Mouse (Mus musculus) midbrain, embryonic 12.5 days (tissue): ENCODE results near the gene Wfdc21. TPM values are rescaled to one million over a fixed set of nuclear protein-coding genes. Genes with fewer than 3 reads are reported as not detected.

ENCODE experiments used
- ATAC-seq: fragments of 200-750 bp; cut with Nextera tagmentation; 2 replicates; pipeline ENCODE4 v1.8.0; 2017; ENCODE audit warnings: low read depth, moderate TSS enrichment, moderate library complexity; ENCODE audit not compliant: low FRiP score
- H3K27ac ChIP-seq: fragments of 300-500 bp; sonication (generic); replicated peaks from 2 replicates; pipeline ENCODE4 v1.5.1; 2016; ENCODE audit warnings: mild to moderate bottlenecking
- H3K27me3 ChIP-seq: fragments of 300-500 bp; sonication (generic); 2 replicates; pipeline ENCODE4 v1.6.1; 2016; ENCODE audit warnings: mild to moderate bottlenecking
- H3K36me3 ChIP-seq: fragments of 300-500 bp; sonication (generic); 2 replicates; pipeline ENCODE4 v1.6.1; 2016
- H3K4me1 ChIP-seq: fragments of 300-500 bp; sonication (generic); 2 replicates; pipeline ENCODE4 v1.6.1; 2016
- H3K4me2 ChIP-seq: fragments of 300-500 bp; sonication (generic); replicated peaks from 2 replicates; pipeline ENCODE4 v1.6.1; 2016; ENCODE audit warnings: mild to moderate bottlenecking, moderate library complexity
- H3K4me3 ChIP-seq: fragments of 300-500 bp; sonication (generic); 2 replicates; pipeline ENCODE4 v1.5.1; 2016; ENCODE audit warnings: mild to moderate bottlenecking
- H3K9ac ChIP-seq: fragments of 300-500 bp; sonication (generic); replicated peaks from 2 replicates; pipeline ENCODE4 v1.6.1; 2016; ENCODE audit warnings: mild to moderate bottlenecking, moderate library complexity
- H3K9me3 ChIP-seq: fragments of 300-500 bp; sonication (generic); 2 replicates; pipeline ENCODE4 v1.6.1; 2016; ENCODE audit warnings: mild to moderate bottlenecking
- WGBS: fragments of 180-500 bp; shearing (Covaris S2); methylation state at CpG from one replicate; pipeline ENCODE4 v1.1.7; 2016; 5-methylcytosine and 5-hydroxymethylcytosine counted together
- polyA plus RNA-seq: library from polyadenylated mRNA; unstranded; fragments of >200 nt; fragmentation: Nextera tagmentation; extraction: Ambion mirVana; gene quantifications from 2 replicates; pipeline ENCODE4 v1.2.1, GENCODE M21; 2016

The Wfdc21 gene
- polyA plus RNA-seq, 1 experiment from 2014 or later = not detected

GRCm38 (mm10) chr11:83735881-83736280, 10.9 kb upstream of the Wfdc21 start:
- no peak for ATAC-seq
- 74% methylated on average over 2 of the region's 2 CpGs for WGBS
- Histone ChIP-seq H3K27me3 (peaks cover 5% of the 10 kb centered on the region), H3K4me2 (no peak overlapping the region), H3K9me3 (no peaks in the 10 kb centered on the region), H3K36me3 (no peaks in the 10 kb centered on the region), H3K27ac (no peak overlapping the region), H3K4me1 (no peaks in the 10 kb centered on the region), H3K9ac (no peak overlapping the region), H3K4me3 (no peak overlapping the region)

GRCm38 (mm10) chr11:83737109-83737558, 9.6 kb upstream of the Wfdc21 start:
- Histone ChIP-seq H3K4me3 (no peak overlapping the region), H3K9ac (no peak overlapping the region), H3K4me1 (no peaks in the 10 kb centered on the region), H3K27ac (no peak overlapping the region), H3K36me3 (no peaks in the 10 kb centered on the region), H3K4me2 (no peak overlapping the region), H3K9me3 (no peaks in the 10 kb centered on the region), H3K27me3 (peaks cover 9% of the 10 kb centered on the region)
- WGBS = 89% methylated on average over 3 of the region's 3 CpGs
- ATAC-seq = no peak

GRCm38 (mm10) chr11:83739241-83739640, 7.5 kb upstream of the Wfdc21 start:
- no peak for ATAC-seq
- Histone ChIP-seq H3K36me3 (no peaks in the 10 kb centered on the region), H3K4me1 (no peaks in the 10 kb centered on the region), H3K27me3 (peaks cover 9% of the 10 kb centered on the region), H3K27ac (no peak overlapping the region), H3K4me3 (no peak overlapping the region), H3K4me2 (no peak overlapping the region), H3K9me3 (no peaks in the 10 kb centered on the region), H3K9ac (no peak overlapping the region; the same call in 1 of the 2 replicates)
- WGBS = 21% methylated on average over 5 of the region's 5 CpGs

- H3K4me2 ChIP-seq = no peak overlapping the region
- H3K36me3 ChIP-seq = no peaks in the 10 kb centered on the region
- H3K9me3 ChIP-seq = no peaks in the 10 kb centered on the region
- no peak for ATAC-seq
- no peak overlapping the region for H3K27ac ChIP-seq
- no peak overlapping the region for H3K4me3 ChIP-seq
- no peaks in the 10 kb centered on the region for H3K4me1 ChIP-seq
- H3K9ac ChIP-seq = no peak overlapping the region
- 82% methylated on average over 4 of the region's 4 CpGs for WGBS
- H3K27me3 ChIP-seq = peaks cover 17% of the 10 kb centered on the region
Observed at GRCm38 (mm10) chr11:83740443-83740991, 6.2 kb upstream of the Wfdc21 start.

- Histone ChIP-seq H3K27me3 (peaks cover 30% of the 10 kb centered on the region), H3K4me3 (no peak overlapping the region), H3K36me3 (no peaks in the 10 kb centered on the region), H3K4me1 (no peaks in the 10 kb centered on the region), H3K27ac (no peak overlapping the region), H3K9ac (no peak overlapping the region), H3K4me2 (no peak overlapping the region), H3K9me3 (no peaks in the 10 kb centered on the region)
- WGBS = 90% methylated on average over 5 of the region's 5 CpGs
- ATAC-seq = no peak
Observed at GRCm38 (mm10) chr11:83741841-83742240, 4.9 kb upstream of the Wfdc21 start.

GRCm38 (mm10) chr11:83742731-83743355, 3.9 kb upstream of the Wfdc21 start:
- no peak overlapping the region for H3K9ac ChIP-seq
- WGBS = 75% methylated on average over 9 of the region's 9 CpGs
- H3K4me2 ChIP-seq = no peak overlapping the region
- H3K27me3 ChIP-seq = peaks cover 40% of the 10 kb centered on the region
- no peaks in the 10 kb centered on the region for H3K36me3 ChIP-seq
- no peak for ATAC-seq
- no peaks in the 10 kb centered on the region for H3K4me1 ChIP-seq
- no peak overlapping the region for H3K4me3 ChIP-seq
- no peak overlapping the region for H3K27ac ChIP-seq
- no peaks in the 10 kb centered on the region for H3K9me3 ChIP-seq

GRCm38 (mm10) chr11:83743525-83743924, 3.2 kb upstream of the Wfdc21 start:
- no peak overlapping the region for H3K27ac ChIP-seq
- H3K4me3 ChIP-seq = no peak overlapping the region
- peaks cover 47% of the 10 kb centered on the region for H3K27me3 ChIP-seq
- 88% methylated on average over 3 of the region's 3 CpGs for WGBS
- no peaks in the 10 kb centered on the region for H3K9me3 ChIP-seq
- no peak for ATAC-seq
- no peaks in the 10 kb centered on the region for H3K4me1 ChIP-seq
- no peak overlapping the region for H3K4me2 ChIP-seq
- H3K36me3 ChIP-seq = no peaks in the 10 kb centered on the region
- H3K9ac ChIP-seq = no peak overlapping the region

- ATAC-seq = no peak
- Histone ChIP-seq H3K36me3 (no peaks in the 10 kb centered on the region), H3K9me3 (no peaks in the 10 kb centered on the region), H3K4me2 (no peak overlapping the region), H3K9ac (no peak overlapping the region), H3K27ac (no peak overlapping the region), H3K27me3 (peaks cover 47% of the 10 kb centered on the region), H3K4me1 (no peaks in the 10 kb centered on the region), H3K4me3 (no peak overlapping the region)
- WGBS = 77% methylated on average over 4 of the region's 4 CpGs
Observed at GRCm38 (mm10) chr11:83746152-83746551, 588 bp upstream of the Wfdc21 start.

- WGBS = 67% methylated on average over 6 of the region's 6 CpGs
- ATAC-seq = no peak
- peaks cover 54% of the 10 kb centered on the region for H3K27me3 ChIP-seq
- no peaks in the 10 kb centered on the region for H3K36me3 ChIP-seq
- no peak overlapping the region for H3K4me3 ChIP-seq
- H3K4me1 ChIP-seq = no peaks in the 10 kb centered on the region
- H3K9me3 ChIP-seq = no peaks in the 10 kb centered on the region
- no peak overlapping the region for H3K27ac ChIP-seq
- no peak overlapping the region for H3K9ac ChIP-seq
- no peak overlapping the region for H3K4me2 ChIP-seq
Observed at GRCm38 (mm10) chr11:83747376-83748265, 881 bp downstream of the Wfdc21 start.

GRCm38 (mm10) chr11:83753581-83754181, 6.9 kb downstream of the Wfdc21 start, which contains the start of gene Heatr6:
Gene Heatr6, plus strand, starts transcription at chr11:83753696.
- peak within 1 kb of the TSS; percentile 86 for H3K27ac ChIP-seq
- H3K4me3 ChIP-seq = peak within 1 kb of the TSS; percentile 69
- peak within 1 kb of the TSS; percentile 72 for H3K4me2 ChIP-seq
- no peaks in the 10 kb centered on the region for H3K9me3 ChIP-seq
- peaks cover 14% of the 10 kb centered on the region for H3K4me1 ChIP-seq
- ATAC-seq = peak; percentile 95
- peaks cover 15% of the 10 kb centered on the region for H3K27me3 ChIP-seq
- under 1% methylated on average over 47 of the region's 47 CpGs for WGBS
- H3K9ac ChIP-seq = peak within 1 kb of the TSS; percentile 86
- peaks cover 29% of the 10 kb centered on the region for H3K36me3 ChIP-seq

- Histone ChIP-seq H3K4me1 (peaks cover 14% of the 10 kb centered on the region), H3K27ac (peak overlapping the region; percentile 86), H3K36me3 (peaks cover 34% of the 10 kb centered on the region), H3K9ac (peak overlapping the region; percentile 86), H3K4me3 (peak overlapping the region; percentile 69), H3K27me3 (peaks cover 12% of the 10 kb centered on the region; the same call in 1 of the 2 replicates), H3K9me3 (no peaks in the 10 kb centered on the region), H3K4me2 (peak overlapping the region; percentile 72)
- 0 out of 2 replicates have a peak, but pooled peaks have one; percentile 38 for ATAC-seq
- under 1% methylated on average over 8 of the region's 8 CpGs for WGBS
Observed at GRCm38 (mm10) chr11:83754227-83754626, 7.5 kb downstream of the Wfdc21 start.
